Mouse (Mus musculus): ENCODE measurements around the gene Pbx1.

DNA sequence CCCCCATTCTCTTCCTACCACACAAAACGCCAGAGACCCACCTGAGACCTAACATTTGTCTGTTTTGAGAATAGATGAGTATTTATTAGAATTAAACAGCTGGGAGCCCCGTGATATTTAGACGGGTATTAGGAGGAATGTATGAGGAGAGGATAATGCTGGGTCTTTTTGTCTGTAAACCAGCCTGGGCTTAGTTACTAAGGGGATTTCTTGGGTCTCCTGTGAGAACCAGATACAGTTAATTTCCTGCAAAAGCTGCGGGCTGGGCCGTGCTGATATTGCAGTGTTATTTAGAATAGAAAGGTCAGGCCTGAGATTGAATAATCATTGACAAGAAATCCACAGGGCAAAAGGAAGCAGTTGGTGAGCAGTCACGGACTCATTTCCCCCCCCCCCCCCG lies 296.5 kb downstream of the Pbx1 start:
- TF ChIP-seq CTCF (IDR thresholded peaks at IDR 0.05; ENCODE audit: low read depth) (no peak), EP300 (IDR thresholded peaks at IDR 0.05; ENCODE audit: low read depth) (no peak)
